Mouse (Mus musculus) bone marrow macrophage, adult 2 months (primary cell): ENCODE data around the gene Ncapd3. TPM values are rescaled to one million over a fixed set of nuclear protein-coding genes. Genes with fewer than 3 reads are reported as not detected.

Source experiments
- H3K27ac ChIP-seq: 2 replicates; pipeline ENCODE4 v1.5.1; 2012; ENCODE audit warnings: low read depth, low read length; ENCODE audit not compliant: insufficient read depth
- H3K4me1 ChIP-seq: 2 replicates; pipeline ENCODE4 v1.6.1; 2012; ENCODE audit warnings: low read length; ENCODE audit not compliant: control insufficient read depth, insufficient read depth
- H3K4me3 ChIP-seq: 2 replicates; pipeline ENCODE4 v1.5.1; 2012; ENCODE audit warnings: mild to moderate bottlenecking, low read length, moderate library complexity; ENCODE audit not compliant: insufficient read depth
- CTCF ChIP-seq: IDR thresholded peaks from 2 replicates; pipeline ENCODE4 v1.5.1; 2012; ENCODE audit warnings: low read depth, mild to moderate bottlenecking, low read length, moderate library complexity
- POLR2A ChIP-seq: IDR thresholded peaks from 2 replicates; pipeline ENCODE4 v1.6.1; 2012; ENCODE audit warnings: mild to moderate bottlenecking, low read depth, low read length, borderline replicate concordance
- polyA plus RNA-seq: library from polyadenylated mRNA; stranded (reverse); fragments of >200 nt; gene quantifications from 2 replicates; pipeline ENCODE4 v1.2.4, GENCODE M21; 2012; ENCODE audit not compliant: missing spikeins, insufficient read depth, insufficient read length

The Ncapd3 gene
- polyA plus RNA-seq, 1 experiment: 26.1 TPM

- peak within 1 kb of the TSS; percentile 79 for H3K4me3 ChIP-seq
- peak within 1 kb of the TSS; percentile 79 for H3K27ac ChIP-seq
- TF ChIP-seq CTCF (no peak), POLR2A (no peak)
- H3K4me1 ChIP-seq: peaks cover 27% of the 10 kb centered on the region
Measured at GRCm38 (mm10) chr9:26999461-27000395, 30.2 kb upstream of the Ncapd3 start, which contains the start of the genes Acad8 and Thyn1. Gene Acad8, minus strand, starts transcription at chr9:26999566. Gene Thyn1, plus strand, starts transcription at chr9:26999710.

- peaks cover 9% of the 10 kb centered on the region for H3K4me1 ChIP-seq
- no peak overlapping the region for H3K27ac ChIP-seq
- H3K4me3 ChIP-seq: no peak overlapping the region
- TF ChIP-seq CTCF (no peak), POLR2A (no peak)
Measured at GRCm38 (mm10) chr9:27005231-27005630, 24.7 kb upstream of the Ncapd3 start.

- no peak overlapping the region for H3K27ac ChIP-seq
- no peak for TF ChIP-seq POLR2A
- TF ChIP-seq CTCF: no peak
- no peak overlapping the region for H3K4me3 ChIP-seq
- peaks cover 4% of the 10 kb centered on the region for H3K4me1 ChIP-seq
Measured at GRCm38 (mm10) chr9:27005933-27006332, 24.0 kb upstream of the Ncapd3 start.

- no peak overlapping the region for H3K4me3 ChIP-seq
- H3K27ac ChIP-seq: no peak overlapping the region
- no peaks in the 10 kb centered on the region for H3K4me1 ChIP-seq
- TF ChIP-seq CTCF: no peak
- TF ChIP-seq POLR2A: no peak
Measured at GRCm38 (mm10) chr9:27006866-27007265, 23.1 kb upstream of the Ncapd3 start.

GRCm38 (mm10) chr9:27009231-27009630 lies 20.7 kb upstream of the Ncapd3 start:
- no peaks in the 10 kb centered on the region for H3K4me1 ChIP-seq
- H3K27ac ChIP-seq: no peak overlapping the region
- H3K4me3 ChIP-seq: no peak overlapping the region
- TF ChIP-seq CTCF: no peak
- no peak for TF ChIP-seq POLR2A

- no peak overlapping the region for H3K4me3 ChIP-seq
- no peak overlapping the region for H3K27ac ChIP-seq
- TF ChIP-seq POLR2A (no peak), CTCF (no peak)
- H3K4me1 ChIP-seq: no peaks in the 10 kb centered on the region
Measured at GRCm38 (mm10) chr9:27011572-27011971, 18.4 kb upstream of the Ncapd3 start.

- H3K4me3 ChIP-seq: no peak overlapping the region
- no peak overlapping the region for H3K27ac ChIP-seq
- peaks cover 10% of the 10 kb centered on the region for H3K4me1 ChIP-seq
- TF ChIP-seq POLR2A (no peak), CTCF (no peak)
Measured at GRCm38 (mm10) chr9:27018961-27019360, 11.0 kb upstream of the Ncapd3 start.

GRCm38 (mm10) chr9:27023681-27024080 lies 6.3 kb upstream of the Ncapd3 start:
- H3K4me3 ChIP-seq: no peak overlapping the region
- no peak overlapping the region for H3K27ac ChIP-seq
- H3K4me1 ChIP-seq: peaks cover 29% of the 10 kb centered on the region
- TF ChIP-seq POLR2A: no peak
- TF ChIP-seq CTCF: no peak

- TF ChIP-seq CTCF (no peak), POLR2A (no peak)
- Histone ChIP-seq H3K4me1 (peaks cover 29% of the 10 kb centered on the region), H3K4me3 (no peak overlapping the region), H3K27ac (no peak overlapping the region)
Measured at GRCm38 (mm10) chr9:27026708-27027107, 3.3 kb upstream of the Ncapd3 start.

- H3K4me1 ChIP-seq: peaks cover 22% of the 10 kb centered on the region
- peak overlapping the region; percentile 10 for H3K27ac ChIP-seq
- H3K4me3 ChIP-seq: peak overlapping the region; percentile 78
- TF ChIP-seq POLR2A: no peak
- TF ChIP-seq CTCF: no peak
Measured at GRCm38 (mm10) chr9:27029022-27029827, 750 bp upstream of the Ncapd3 start.
